Mouse (Mus musculus) intestine, embryonic 14.5 days (tissue): ENCODE results near the gene Soga1. TPM values are rescaled to one million over a fixed set of nuclear protein-coding genes. Genes with fewer than 3 reads are reported as not detected.

ENCODE experiments used
- ATAC-seq: fragments of 200-750 bp; cut with Nextera tagmentation; replicated peaks from 2 replicates; pipeline ENCODE4 v1.8.0; 2017; ENCODE audit warnings: low read depth, moderate number of reproducible peaks, moderate TSS enrichment, moderate library complexity; ENCODE audit not compliant: low FRiP score, low TSS enrichment
- DNase-seq: peaks from one replicate; pipeline ENCODE4 v3.0.0-alpha.2; 2018; ENCODE audit warnings: low spot score
- H3K27ac ChIP-seq: fragments of 300-500 bp; sonication (generic); 2 replicates; pipeline ENCODE4 v1.5.1; 2014; ENCODE audit warnings: low read depth, mild to moderate bottlenecking, control low read depth
- H3K27me3 ChIP-seq: fragments of 300-500 bp; sonication (generic); replicated peaks from 2 replicates; pipeline ENCODE4 v1.6.1; 2014; ENCODE audit warnings: low read length, control low read depth; ENCODE audit not compliant: control insufficient read depth, insufficient read depth
- H3K36me3 ChIP-seq: fragments of 300-500 bp; sonication (generic); 2 replicates; pipeline ENCODE4 v1.6.1; 2014; ENCODE audit warnings: low read length, control low read depth; ENCODE audit not compliant: control insufficient read depth, insufficient read depth
- H3K4me1 ChIP-seq: fragments of 300-500 bp; sonication (generic); replicated peaks from 2 replicates; pipeline ENCODE4 v1.6.1; 2014; ENCODE audit warnings: low read length, control low read depth, mixed read lengths; ENCODE audit not compliant: control insufficient read depth, insufficient read depth
- H3K4me2 ChIP-seq: fragments of 300-500 bp; sonication (generic); 2 replicates; pipeline ENCODE4 v1.6.1; 2014; ENCODE audit warnings: low read length
- H3K4me3 ChIP-seq: fragments of 300-500 bp; sonication (generic); 2 replicates; pipeline ENCODE4 v1.5.1; 2014; ENCODE audit warnings: low read depth, low read length, control low read depth, mixed read lengths
- H3K9ac ChIP-seq: fragments of 300-500 bp; sonication (generic); 2 replicates; pipeline ENCODE4 v1.6.1; 2014; ENCODE audit warnings: mild to moderate bottlenecking, low read length
- H3K9me3 ChIP-seq: fragments of 300-500 bp; sonication (generic); 2 replicates; pipeline ENCODE4 v1.6.1; 2016; ENCODE audit warnings: low read length, control low read depth; ENCODE audit not compliant: control insufficient read depth
- WGBS: fragments of 180-500 bp; shearing (Covaris S2); extraction: QIAGEN DNeasy Blood & Tissue Kit; methylation state at CpG from one replicate; pipeline ENCODE4 v1.1.7; 2014; 5-methylcytosine and 5-hydroxymethylcytosine counted together
- polyA plus RNA-seq: library from polyadenylated mRNA; unstranded; fragments of >200 nt; fragmentation: Nextera tagmentation; extraction: Ambion mirVana; gene quantifications from 2 replicates; pipeline ENCODE4 v1.2.1, GENCODE M21; 2014

Soga1 gene
- polyA plus RNA-seq, 1 experiment from 2014 or later: 4.7 TPM

DNA sequence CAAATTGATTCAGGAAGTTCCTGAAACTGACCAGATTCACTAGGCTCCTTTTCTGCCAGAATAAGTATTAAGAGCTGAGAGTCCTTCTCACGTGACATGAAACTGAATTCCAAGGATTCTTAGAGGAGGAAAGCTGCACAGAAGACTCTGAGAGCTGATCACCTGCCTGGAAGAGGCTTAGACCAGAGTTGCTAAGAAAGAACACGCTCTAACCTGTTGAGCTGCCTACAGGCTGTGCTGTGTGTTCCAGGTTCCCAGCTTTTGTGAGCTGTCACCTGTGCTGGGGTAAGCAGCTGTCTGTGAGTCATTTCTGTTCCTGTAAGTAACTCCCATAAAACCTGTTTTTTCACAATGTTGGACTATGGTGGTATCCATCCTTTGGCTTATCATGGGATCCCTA is 33.1 kb downstream of the Soga1 start:
- ATAC-seq: no peak
- 92% methylated on average over 2 of the region's 2 CpGs for WGBS
- H3K4me1 ChIP-seq: no peaks in the 10 kb centered on the region

DNA sequence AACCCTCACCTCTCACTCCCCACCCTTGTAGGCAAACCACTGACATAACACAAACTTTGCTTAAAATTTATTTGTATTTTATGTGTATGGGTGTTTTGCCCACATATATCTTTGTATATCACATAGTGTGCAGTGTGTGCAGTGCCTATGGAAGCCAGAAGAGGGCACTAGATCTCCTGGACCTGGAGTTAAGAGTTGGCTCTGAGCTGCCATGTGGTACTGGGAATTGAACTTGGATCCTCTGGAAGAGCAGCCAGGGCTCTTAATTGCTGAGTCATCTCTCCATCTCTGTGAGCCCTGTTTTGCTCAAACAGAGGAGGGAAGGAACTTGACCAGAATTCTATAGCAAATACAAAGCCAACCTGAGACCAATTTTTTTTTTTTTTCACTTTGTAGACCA is 35.1 kb downstream of the Soga1 start:
- DNase-seq: no peak

More for the DNA sequence above, 33.1 kb downstream of the Soga1 start:
- no peak overlapping the region for H3K4me2 ChIP-seq
- no peak overlapping the region for H3K9ac ChIP-seq
- peaks cover 61% of the 10 kb centered on the region for H3K36me3 ChIP-seq
- DNase-seq: no peak
- H3K4me3 ChIP-seq: no peak overlapping the region
- no peaks in the 10 kb centered on the region for H3K9me3 ChIP-seq
- H3K27me3 ChIP-seq: no peaks in the 10 kb centered on the region
- H3K27ac ChIP-seq: no peak overlapping the region

DNA sequence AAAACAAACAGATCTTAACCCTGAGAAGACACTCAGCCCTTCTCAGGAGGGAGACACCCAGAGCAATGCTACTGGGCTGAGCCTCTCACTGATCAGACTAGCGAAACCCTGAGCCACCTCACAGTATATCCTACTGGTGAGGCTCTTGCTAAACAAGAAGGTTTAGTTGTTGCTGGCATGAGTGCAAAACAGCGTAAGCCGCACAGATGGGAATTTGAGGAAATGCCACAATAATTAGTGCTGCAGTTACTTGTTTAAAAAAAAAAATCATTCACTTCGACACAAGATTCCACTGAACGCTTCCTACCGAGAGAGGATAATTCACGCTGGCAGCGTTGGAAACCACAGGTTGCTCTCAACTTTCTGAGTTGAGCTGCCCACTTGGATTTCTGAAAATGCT is 35.5 kb downstream of the Soga1 start:
- no peak for ATAC-seq
- Histone ChIP-seq H3K36me3 (peaks cover 61% of the 10 kb centered on the region), H3K4me2 (no peak overlapping the region), H3K27ac (no peak overlapping the region), H3K27me3 (no peaks in the 10 kb centered on the region), H3K9me3 (no peaks in the 10 kb centered on the region), H3K4me1 (no peaks in the 10 kb centered on the region), H3K9ac (no peak overlapping the region), H3K4me3 (no peak overlapping the region)
- 93% methylated on average over 8 of the region's 8 CpGs for WGBS
- no peak for DNase-seq

More for the DNA sequence above, 35.1 kb downstream of the Soga1 start:
- H3K9me3 ChIP-seq: no peaks in the 10 kb centered on the region
- no peaks in the 10 kb centered on the region for H3K4me1 ChIP-seq
- no peak overlapping the region for H3K9ac ChIP-seq
- H3K27me3 ChIP-seq: no peaks in the 10 kb centered on the region
- peaks cover 62% of the 10 kb centered on the region for H3K36me3 ChIP-seq
- no peak overlapping the region for H3K4me2 ChIP-seq
- H3K4me3 ChIP-seq: no peak overlapping the region
- no peak for ATAC-seq
- no peak overlapping the region for H3K27ac ChIP-seq

DNA sequence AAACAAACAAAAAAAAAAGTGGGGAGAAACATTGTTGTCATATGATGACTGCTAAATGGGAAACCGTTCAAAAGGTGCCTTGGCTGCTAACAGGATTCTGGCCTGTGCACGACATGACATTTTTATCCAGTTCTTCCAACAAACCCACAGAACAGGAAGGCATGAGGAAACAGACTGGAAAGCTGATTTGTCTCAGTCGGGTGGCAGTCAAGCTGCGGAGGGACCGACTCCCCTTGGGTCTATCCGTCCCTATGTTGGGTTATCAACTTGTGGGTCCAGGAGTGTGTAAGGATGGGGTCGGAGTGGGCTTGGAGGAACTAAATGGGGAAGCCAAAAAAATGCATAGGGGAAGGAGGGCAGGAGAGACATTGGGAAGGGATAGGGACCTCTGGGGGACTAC is 37.6 kb downstream of the Soga1 start:
- Histone ChIP-seq H3K27me3 (no peaks in the 10 kb centered on the region), H3K4me3 (no peak overlapping the region), H3K4me2 (no peak overlapping the region), H3K36me3 (peaks cover 76% of the 10 kb centered on the region), H3K9me3 (no peaks in the 10 kb centered on the region), H3K4me1 (no peaks in the 10 kb centered on the region), H3K27ac (no peak overlapping the region), H3K9ac (no peak overlapping the region)
- WGBS: 89% methylated on average over 7 of the region's 7 CpGs
- DNase-seq: no peak
- no peak for ATAC-seq

DNA sequence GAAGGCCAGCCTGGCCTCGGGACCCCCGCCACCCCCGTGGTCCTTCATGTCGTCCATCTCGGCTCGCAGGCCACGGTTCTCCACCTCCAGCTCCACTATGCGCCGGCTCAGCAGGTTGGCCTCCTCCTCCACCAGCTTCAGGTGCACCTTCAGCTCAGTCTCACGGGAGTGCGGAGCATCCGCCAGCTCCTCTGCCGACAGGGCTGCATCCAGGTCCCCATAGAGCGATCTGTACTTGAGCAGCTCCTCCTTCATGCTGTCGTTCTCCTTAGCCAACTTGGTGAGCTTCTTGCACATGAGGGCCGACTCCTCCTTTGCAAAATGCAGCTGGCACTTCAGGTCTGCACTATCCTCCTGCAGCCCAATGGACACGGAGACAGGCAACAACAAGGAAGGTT is 38.4 kb downstream of the Soga1 start:
- DNase-seq (no peak), ATAC-seq (no peak)
- 81% methylated on average over 17 of the region's 17 CpGs for WGBS
- no peak overlapping the region for H3K4me2 ChIP-seq
- H3K27me3 ChIP-seq: no peaks in the 10 kb centered on the region
- H3K4me3 ChIP-seq: no peak overlapping the region
- H3K4me1 ChIP-seq: no peaks in the 10 kb centered on the region
- no peak overlapping the region for H3K27ac ChIP-seq
- H3K36me3 ChIP-seq: peaks cover 77% of the 10 kb centered on the region
- no peaks in the 10 kb centered on the region for H3K9me3 ChIP-seq
- no peak overlapping the region for H3K9ac ChIP-seq

GRCm38 (mm10) chr2:157039900-157040648 is 39.0 kb downstream of the Soga1 start:
- H3K27ac ChIP-seq: no peak overlapping the region
- H3K4me3 ChIP-seq: no peak overlapping the region
- no peak for ATAC-seq
- H3K4me1 ChIP-seq: no peaks in the 10 kb centered on the region
- no peak overlapping the region for H3K4me2 ChIP-seq
- H3K9ac ChIP-seq: no peak overlapping the region
- 84% methylated on average over 47 of the region's 50 CpGs for WGBS
- no peaks in the 10 kb centered on the region for H3K27me3 ChIP-seq
- peaks cover 77% of the 10 kb centered on the region for H3K36me3 ChIP-seq
- no peak for DNase-seq
- no peaks in the 10 kb centered on the region for H3K9me3 ChIP-seq

GRCm38 (mm10) chr2:157037303-157037702 is 41.8 kb downstream of the Soga1 start:
- Histone ChIP-seq H3K9ac (no peak overlapping the region), H3K27ac (no peak overlapping the region), H3K27me3 (no peaks in the 10 kb centered on the region), H3K4me1 (no peaks in the 10 kb centered on the region), H3K4me3 (no peak overlapping the region), H3K36me3 (peaks cover 90% of the 10 kb centered on the region), H3K4me2 (no peak overlapping the region), H3K9me3 (no peaks in the 10 kb centered on the region)
- WGBS: 88% methylated on average over 9 of the region's 9 CpGs
- DNase-seq: no peak
- no peak for ATAC-seq

DNA sequence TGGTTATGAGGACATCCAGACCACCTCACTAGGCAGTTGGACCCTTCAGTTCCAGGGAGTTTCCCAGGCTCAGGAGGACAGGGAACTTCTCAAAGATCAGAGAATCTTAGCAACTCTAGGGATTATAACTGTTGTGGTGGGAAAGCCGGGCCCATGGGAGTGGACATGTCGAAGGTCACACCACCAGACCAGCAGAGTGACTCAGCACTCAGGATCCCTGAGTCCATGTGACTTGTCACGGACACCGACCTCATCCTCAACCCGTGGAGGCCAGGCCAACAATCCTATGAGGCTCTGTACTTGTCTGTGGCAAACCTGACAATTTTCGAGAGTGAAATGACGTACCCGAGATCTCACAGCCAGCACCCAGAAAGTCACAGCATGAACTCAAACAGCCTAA is 42.7 kb downstream of the Soga1 start:
- Histone ChIP-seq H3K4me2 (no peak overlapping the region), H3K4me1 (no peaks in the 10 kb centered on the region), H3K27me3 (no peaks in the 10 kb centered on the region), H3K36me3 (peaks cover 90% of the 10 kb centered on the region), H3K9ac (no peak overlapping the region), H3K27ac (no peak overlapping the region), H3K4me3 (no peak overlapping the region), H3K9me3 (no peaks in the 10 kb centered on the region)
- DNase-seq (no peak), ATAC-seq (no peak)
- 91% methylated on average over 8 of the region's 8 CpGs for WGBS

GRCm38 (mm10) chr2:157035371-157035770 is 43.7 kb downstream of the Soga1 start:
- Histone ChIP-seq H3K4me2 (no peak overlapping the region), H3K36me3 (peaks cover 90% of the 10 kb centered on the region), H3K4me1 (no peaks in the 10 kb centered on the region), H3K4me3 (no peak overlapping the region), H3K27ac (no peak overlapping the region), H3K9me3 (no peaks in the 10 kb centered on the region), H3K9ac (no peak overlapping the region), H3K27me3 (no peaks in the 10 kb centered on the region)
- no peak for DNase-seq
- ATAC-seq: no peak
- WGBS: 89% methylated on average over 7 of the region's 7 CpGs
